Mouse (Mus musculus) ES-E14 (cell line): Measurements from ENCODE around the gene Acap3.

Experiments
- HCFC1 ChIP-seq: IDR thresholded peaks from 2 replicates; pipeline ENCODE4 v1.6.1; 2012; ENCODE audit warnings: low read length, inconsistent platforms, borderline replicate concordance; ENCODE audit not compliant: insufficient read depth
- MAFK ChIP-seq: IDR thresholded peaks from 2 replicates; pipeline ENCODE4 v1.6.1; 2014; ENCODE audit warnings: mild to moderate bottlenecking, low read depth, low read length, inconsistent platforms; ENCODE audit not compliant: insufficient read depth
- ZC3H11A ChIP-seq: IDR thresholded peaks from 2 replicates; pipeline ENCODE4 v1.6.1; 2012; ENCODE audit warnings: low read depth, mild to moderate bottlenecking, inconsistent platforms, low read length, borderline replicate concordance
- ZNF384 ChIP-seq: IDR thresholded peaks from 2 replicates; pipeline ENCODE4 v1.6.1; 2012; ENCODE audit warnings: low read depth, low read length, inconsistent platforms

- TF ChIP-seq MAFK, result no peak
- no peak for TF ChIP-seq ZC3H11A
- TF ChIP-seq ZNF384, result no peak
- no peak for TF ChIP-seq HCFC1
These were observed 4.2 kb downstream of the Acap3 start for GRCm38 (mm10) chr4:155895826-155896225.
